Mouse (Mus musculus) brain, embryonic 14.5 days (tissue): ENCODE data around the gene Vash2.

Experiments
- CTCF ChIP-seq: fragments of 200-500 bp; IDR thresholded peaks from 2 replicates; pipeline ENCODE4 v1.5.1; 2012; ENCODE audit warnings: inconsistent platforms, mild to moderate bottlenecking, moderate library complexity, borderline replicate concordance; ENCODE audit not compliant: insufficient read depth, insufficient read length; ENCODE audit errors: extremely low read depth
- POLR2A ChIP-seq: fragments of 200-500 bp; IDR thresholded peaks from 2 replicates; pipeline ENCODE4 v1.6.1; 2012; ENCODE audit warnings: mild to moderate bottlenecking, inconsistent platforms, borderline replicate concordance; ENCODE audit not compliant: poor library complexity, insufficient read depth, insufficient read length, severe bottlenecking; ENCODE audit errors: extremely low read depth

- no peak for TF ChIP-seq POLR2A
- no peak for TF ChIP-seq CTCF
Measured at GRCm38 (mm10) chr1:190927751-190928369, 51.2 kb downstream of the Vash2 start.
